Comparison of ENCODE assay signal across 11 mouse cellular contexts in the genomic region with DNA sequence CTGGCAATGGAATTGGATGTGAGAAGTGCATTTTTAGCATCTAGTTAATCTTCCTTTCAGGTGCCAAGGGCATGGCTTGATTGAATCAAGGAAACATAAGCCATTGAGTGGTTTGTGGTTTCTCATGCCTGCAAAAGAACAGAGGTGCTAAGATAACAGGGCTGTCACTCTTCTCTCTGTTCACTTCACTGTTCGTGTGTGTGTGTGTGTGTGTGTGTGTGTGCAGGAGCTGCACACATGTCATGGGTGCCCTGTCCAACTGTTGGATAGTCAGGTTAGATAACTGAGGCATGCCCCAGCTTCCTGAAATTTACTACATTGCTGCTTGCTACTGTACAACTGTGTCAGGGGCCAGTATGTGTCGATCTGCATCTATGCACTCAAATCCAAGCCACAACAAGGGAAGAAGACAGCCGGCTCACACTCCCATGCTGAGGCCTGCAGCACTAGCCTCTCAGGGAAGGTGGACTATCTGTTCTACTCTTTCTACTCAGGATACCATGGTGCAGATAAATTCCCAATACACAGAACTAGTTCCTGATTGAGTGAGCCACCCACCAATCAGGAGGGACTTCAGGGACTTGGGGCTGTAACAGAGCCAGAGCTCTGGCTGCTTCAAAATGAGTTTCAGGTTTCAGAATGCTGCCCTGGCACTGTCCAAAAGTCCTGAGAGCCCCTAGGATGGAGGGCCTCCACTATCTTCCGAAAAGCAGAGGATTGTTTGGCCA.
DNase-seq lines count a peak whose midpoint lies in the region; ATAC-seq and TF ChIP-seq lines count a peak whose summit lies in the region.
"Had no signal": no experiment of that assay in that cellular context is flagged by ENCODE, and none has a peak within 500 bp of the region (broad histone marks: within the 10 kb centered on the region; RNA-seq: fewer than 3 reads in every experiment).

No protein-coding gene starts in this region.

- WGBS in lung, embryonic 14.5 days: 44% methylated on average over 4 of the region's 4 CpGs
- WGBS in lung, postnatal 0 days: 66% methylated on average over 4 of the region's 4 CpGs
- WGBS in embryonic facial prominence, embryonic 11.5 days: 64% methylated on average over 4 of the region's 4 CpGs

- intact Hi-C loops in heart, postnatal 10 days (cut with DNase I): no loop called here

- ATAC-seq in lung, embryonic 14.5 days (ENCODE audit: insufficient read depth): peak; percentile 70
- no peak; the same call in 1 of the 2 replicates for ATAC-seq in lung, postnatal 0 days
- no peak for ATAC-seq in embryonic facial prominence, embryonic 11.5 days (replicated peaks; ENCODE audit: insufficient number of reproducible peaks, low FRiP score, low TSS enrichment, low read depth)
- ATAC-seq in erythroblast, adult 5-6 weeks (replicated peaks; ENCODE audit: low FRiP score, poor library complexity, severe bottlenecking): no peak

- TF ChIP-seq EP300 in lung, postnatal 0 days (IDR thresholded peaks at IDR 0.05): no peak

- no peak for TF ChIP-seq CTCF in lung, embryonic 14.5 days (IDR thresholded peaks at IDR 0.05; ENCODE audit: low read depth)
- TF ChIP-seq CTCF in lung, postnatal 0 days (IDR thresholded peaks at IDR 0.05): no peak

- no peak overlapping the region for H3K4me3 ChIP-seq in lung, embryonic 14.5 days (ENCODE audit: low read depth, low read length)
- no peak overlapping the region for H3K4me3 ChIP-seq in lung, postnatal 0 days (ENCODE audit: low read depth, low read length)
- H3K4me3 ChIP-seq in embryonic facial prominence, embryonic 11.5 days (ENCODE audit: low read depth, low read length): no peak overlapping the region

- no peaks in the 10 kb centered on the region for H3K36me3 ChIP-seq in lung, embryonic 14.5 days (ENCODE audit: insufficient read depth)
- H3K36me3 ChIP-seq in lung, postnatal 0 days (ENCODE audit: insufficient read depth, low read length): no peaks in the 10 kb centered on the region
- H3K36me3 ChIP-seq in embryonic facial prominence, embryonic 11.5 days (replicated peaks; ENCODE audit: control insufficient read depth, insufficient read depth, low read depth, low read length): no peaks in the 10 kb centered on the region

- no peak overlapping the region for H3K9ac ChIP-seq in lung, embryonic 14.5 days
- no peak overlapping the region for H3K9ac ChIP-seq in lung, postnatal 0 days (replicated peaks; ENCODE audit: low read depth)
- no peak overlapping the region for H3K9ac ChIP-seq in embryonic facial prominence, embryonic 11.5 days (replicated peaks; ENCODE audit: low read length)

- no peak overlapping the region for H3K4me2 ChIP-seq in lung, embryonic 14.5 days
- H3K4me2 ChIP-seq in lung, postnatal 0 days (replicated peaks; ENCODE audit: low read depth, low read length): no peak overlapping the region
- H3K4me2 ChIP-seq in embryonic facial prominence, embryonic 11.5 days (ENCODE audit: low read depth, low read length): no peak overlapping the region

- DNase-seq in heart, adult 11 months: peak; percentile 78
- no peak for DNase-seq in heart, postnatal 10 days
- peak; percentile 64 for DNase-seq in lung, embryonic 14.5 days
- no peak for DNase-seq in lung, postnatal 0 days (ENCODE audit: low spot score)
- peak; percentile 47 for DNase-seq in embryonic facial prominence, embryonic 11.5 days (ENCODE audit: low spot score)
- peak; percentile 18 for DNase-seq in thymus, postnatal 14 days
- no peak for DNase-seq in right cerebral cortex, postnatal 25 days
- DNase-seq: adrenal gland, postnatal 14 days; cerebellum, adult 18-20 months; kidney, adult 2 months had no signal

- H3K9me3 ChIP-seq in lung, embryonic 14.5 days (ENCODE audit: low read depth, low read length): 0 out of 2 replicates have a peak, but pooled peaks cover 4% of the 10 kb centered on the region
- H3K9me3 ChIP-seq in lung, postnatal 0 days (ENCODE audit: low read length): no peaks in the 10 kb centered on the region
- no peaks in the 10 kb centered on the region for H3K9me3 ChIP-seq in embryonic facial prominence, embryonic 11.5 days (replicated peaks; ENCODE audit: control insufficient read depth, low read length)

- 0 out of 2 replicates have a peak, but pooled peaks cover 12% of the 10 kb centered on the region for H3K4me1 ChIP-seq in lung, embryonic 14.5 days (ENCODE audit: insufficient read depth)
- H3K4me1 ChIP-seq in lung, postnatal 0 days (ENCODE audit: insufficient read depth, low read depth, low read length): no peaks in the 10 kb centered on the region
- no peaks in the 10 kb centered on the region for H3K4me1 ChIP-seq in embryonic facial prominence, embryonic 11.5 days (ENCODE audit: control insufficient read depth, insufficient read depth, low read length)

- peak overlapping the region; percentile 15; the same call in 1 of the 2 replicates for H3K27ac ChIP-seq in lung, embryonic 14.5 days (ENCODE audit: low read depth)
- no peak overlapping the region for H3K27ac ChIP-seq in lung, postnatal 0 days (ENCODE audit: low read length)
- H3K27ac ChIP-seq in embryonic facial prominence, embryonic 11.5 days (replicated peaks; ENCODE audit: low read depth, low read length): no peak overlapping the region

- no peaks in the 10 kb centered on the region for H3K27me3 ChIP-seq in lung, embryonic 14.5 days (ENCODE audit: insufficient read depth, low read length)
- H3K27me3 ChIP-seq in lung, postnatal 0 days (replicated peaks; ENCODE audit: insufficient read depth, low read length): no peaks in the 10 kb centered on the region
- H3K27me3 ChIP-seq in embryonic facial prominence, embryonic 11.5 days (ENCODE audit: control insufficient read depth, insufficient read depth, low read length): no peaks in the 10 kb centered on the region

Comparison
In these comparisons a context has a peak if more than half of its experiments do, and no peak if none do; other contexts are left out.
1. DNase-seq: peak in heart, adult 11 months (single experiment), lung, embryonic 14.5 days (single experiment), embryonic facial prominence, embryonic 11.5 days (single experiment) and thymus, postnatal 14 days (single experiment); none in heart, postnatal 10 days (0 of 2), lung, postnatal 0 days (single experiment) and right cerebral cortex, postnatal 25 days (single experiment).